Mouse (Mus musculus) limb, embryonic 11.5 days (tissue): ENCODE measurements around the gene Kcnh1. TPM values are rescaled to one million over a fixed set of nuclear protein-coding genes. Genes with fewer than 3 reads are reported as not detected.

ENCODE experiments used
- ATAC-seq: fragments of 200-750 bp; cut with Nextera tagmentation; 2 replicates; pipeline ENCODE4 v1.8.0; 2017; ENCODE audit warnings: low read depth; ENCODE audit not compliant: insufficient number of reproducible peaks, low FRiP score, low TSS enrichment
- DNase-seq: peaks from one replicate; pipeline ENCODE4 v3.0.0-alpha.2; 2015; ENCODE audit warnings: low spot score
- H3K27ac ChIP-seq: fragments of 300-500 bp; sonication (generic); replicated peaks from 2 replicates; pipeline ENCODE4 v1.5.1; 2014; ENCODE audit warnings: low read depth, mild to moderate bottlenecking, low read length
- H3K27me3 ChIP-seq: fragments of 300-500 bp; sonication (generic); 2 replicates; pipeline ENCODE4 v1.6.1; 2014; ENCODE audit warnings: mild to moderate bottlenecking, low read length, mixed read lengths; ENCODE audit not compliant: control insufficient read depth, insufficient read depth
- H3K36me3 ChIP-seq: fragments of 300-500 bp; sonication (generic); 2 replicates; pipeline ENCODE4 v1.6.1; 2014; ENCODE audit warnings: mild to moderate bottlenecking, low read length, moderate library complexity, mixed read lengths; ENCODE audit not compliant: control insufficient read depth, insufficient read depth
- H3K4me1 ChIP-seq: fragments of 300-500 bp; sonication (generic); 2 replicates; pipeline ENCODE4 v1.6.1; 2014; ENCODE audit warnings: low read length, mixed read lengths; ENCODE audit not compliant: control insufficient read depth, insufficient read depth
- H3K4me2 ChIP-seq: fragments of 300-500 bp; sonication (generic); 2 replicates; pipeline ENCODE4 v1.6.1; 2014; ENCODE audit warnings: low read depth, mild to moderate bottlenecking, moderate library complexity; ENCODE audit not compliant: severe bottlenecking
- H3K4me3 ChIP-seq: fragments of 300-500 bp; sonication (generic); 2 replicates; pipeline ENCODE4 v1.5.1; 2014; ENCODE audit warnings: low read depth, low read length
- H3K9ac ChIP-seq: fragments of 300-500 bp; sonication (generic); 2 replicates; pipeline ENCODE4 v1.6.1; 2014; ENCODE audit warnings: mild to moderate bottlenecking, low read length
- H3K9me3 ChIP-seq: fragments of 300-500 bp; sonication (generic); 2 replicates; pipeline ENCODE4 v1.6.1; 2016; ENCODE audit warnings: low read length; ENCODE audit not compliant: control insufficient read depth
- WGBS: fragments of 180-500 bp; shearing (Covaris S2); extraction: QIAGEN DNeasy Blood & Tissue Kit; methylation state at CpG from one replicate; pipeline ENCODE4 v1.1.7; 2014; 5-methylcytosine and 5-hydroxymethylcytosine counted together
- polyA plus RNA-seq: library from polyadenylated mRNA; unstranded; fragments of >200 nt; fragmentation: Nextera tagmentation; extraction: Ambion mirVana; gene quantifications from 2 replicates; pipeline ENCODE4 v1.2.1, GENCODE M21; 2014

Gene Kcnh1
- polyA plus RNA-seq, 1 experiment from 2014 or later, result 0.03 TPM

GRCm38 (mm10) chr1:192546843-192547242, 356.3 kb downstream of the Kcnh1 start:
- Histone ChIP-seq H3K9ac (no peak overlapping the region), H3K27me3 (no peaks in the 10 kb centered on the region), H3K27ac (no peak overlapping the region), H3K4me3 (no peak overlapping the region), H3K4me2 (no peak overlapping the region), H3K9me3 (no peaks in the 10 kb centered on the region), H3K36me3 (no peaks in the 10 kb centered on the region), H3K4me1 (no peaks in the 10 kb centered on the region)
- 31% methylated on average over 1 of the region's 1 CpGs for WGBS
- ATAC-seq (no peak), DNase-seq (no peak)

- Histone ChIP-seq H3K36me3 (no peaks in the 10 kb centered on the region), H3K4me3 (no peak overlapping the region), H3K4me1 (no peaks in the 10 kb centered on the region), H3K27me3 (no peaks in the 10 kb centered on the region), H3K9me3 (no peaks in the 10 kb centered on the region), H3K4me2 (no peak overlapping the region), H3K9ac (no peak overlapping the region), H3K27ac (no peak overlapping the region)
- 87% methylated on average over 3 of the region's 3 CpGs for WGBS
- ATAC-seq, result no peak
- DNase-seq, result no peak
Measured at GRCm38 (mm10) chr1:192550561-192550960, 360.0 kb downstream of the Kcnh1 start.

GRCm38 (mm10) chr1:192555516-192555915, 364.9 kb downstream of the Kcnh1 start:
- ATAC-seq (no peak), DNase-seq (peak; percentile 16)
- no peak overlapping the region for H3K9ac ChIP-seq
- no peaks in the 10 kb centered on the region for H3K4me1 ChIP-seq
- H3K27ac ChIP-seq, result no peak overlapping the region
- no peaks in the 10 kb centered on the region for H3K36me3 ChIP-seq
- H3K4me2 ChIP-seq, result no peak overlapping the region
- H3K9me3 ChIP-seq, result no peaks in the 10 kb centered on the region
- H3K27me3 ChIP-seq, result no peaks in the 10 kb centered on the region
- no peak overlapping the region for H3K4me3 ChIP-seq
- 72% methylated on average over 4 of the region's 4 CpGs for WGBS

GRCm38 (mm10) chr1:192557978-192558594, 367.5 kb downstream of the Kcnh1 start:
- DNase-seq, result peak; percentile 17
- no peak for ATAC-seq

DNA sequence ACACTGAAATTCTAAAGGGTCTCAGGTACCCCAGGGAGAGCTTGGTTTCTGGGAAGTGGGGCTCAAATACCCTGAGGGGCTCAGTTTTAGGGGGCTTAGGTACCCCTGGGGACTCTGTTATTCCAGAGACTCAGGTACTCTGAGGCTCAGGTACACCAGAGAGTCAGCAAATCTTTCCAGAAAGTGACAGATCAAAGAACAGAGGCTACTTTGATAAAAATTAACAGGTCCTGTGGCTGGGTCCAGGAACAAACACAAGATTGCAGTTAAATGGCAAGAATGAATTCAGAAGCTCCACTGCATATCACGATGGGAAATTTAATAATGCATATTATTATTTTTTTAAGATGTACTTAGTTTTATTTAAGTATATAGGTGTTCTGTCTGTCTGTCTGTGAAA, 368.8 kb downstream of the Kcnh1 start:
- Histone ChIP-seq H3K4me2 (no peak overlapping the region), H3K9ac (no peak overlapping the region), H3K9me3 (no peaks in the 10 kb centered on the region), H3K27ac (no peak overlapping the region), H3K27me3 (no peaks in the 10 kb centered on the region), H3K36me3 (no peaks in the 10 kb centered on the region), H3K4me1 (no peaks in the 10 kb centered on the region), H3K4me3 (no peak overlapping the region)
- WGBS, result 86% methylated on average over 1 of the region's 1 CpGs
- DNase-seq (no peak), ATAC-seq (no peak)

More at GRCm38 (mm10) chr1:192557978-192558594, 367.5 kb downstream of the Kcnh1 start:
- Histone ChIP-seq H3K4me2 (no peak overlapping the region), H3K4me1 (no peaks in the 10 kb centered on the region), H3K9me3 (no peaks in the 10 kb centered on the region), H3K27me3 (no peaks in the 10 kb centered on the region), H3K4me3 (no peak overlapping the region), H3K9ac (no peak overlapping the region), H3K27ac (no peak overlapping the region), H3K36me3 (no peaks in the 10 kb centered on the region)
- 76% methylated on average over 5 of the region's 5 CpGs for WGBS

Other genes with a start within 250 kb of the Kcnh1 start
- gene Rd3, start 213.4 kb upstream of the Kcnh1 start, polyA plus RNA-seq, result not detected in 2 replicates
- 6.5 and 8.2 TPM in 2 replicates for gene Traf5, start 98.2 kb upstream of the Kcnh1 start, polyA plus RNA-seq
- gene Rcor3, start 52.7 kb upstream of the Kcnh1 start, polyA plus RNA-seq, result 17.6 and 20.5 TPM in 2 replicates